Mouse (Mus musculus): ENCODE data around the gene Olfr370. TPM values are rescaled to one million over a fixed set of nuclear protein-coding genes. Genes with fewer than 3 reads are reported as not detected.

The Olfr370 gene
- polyA plus RNA-seq, 1 experiment from 2014 or later = not detected

DNA sequence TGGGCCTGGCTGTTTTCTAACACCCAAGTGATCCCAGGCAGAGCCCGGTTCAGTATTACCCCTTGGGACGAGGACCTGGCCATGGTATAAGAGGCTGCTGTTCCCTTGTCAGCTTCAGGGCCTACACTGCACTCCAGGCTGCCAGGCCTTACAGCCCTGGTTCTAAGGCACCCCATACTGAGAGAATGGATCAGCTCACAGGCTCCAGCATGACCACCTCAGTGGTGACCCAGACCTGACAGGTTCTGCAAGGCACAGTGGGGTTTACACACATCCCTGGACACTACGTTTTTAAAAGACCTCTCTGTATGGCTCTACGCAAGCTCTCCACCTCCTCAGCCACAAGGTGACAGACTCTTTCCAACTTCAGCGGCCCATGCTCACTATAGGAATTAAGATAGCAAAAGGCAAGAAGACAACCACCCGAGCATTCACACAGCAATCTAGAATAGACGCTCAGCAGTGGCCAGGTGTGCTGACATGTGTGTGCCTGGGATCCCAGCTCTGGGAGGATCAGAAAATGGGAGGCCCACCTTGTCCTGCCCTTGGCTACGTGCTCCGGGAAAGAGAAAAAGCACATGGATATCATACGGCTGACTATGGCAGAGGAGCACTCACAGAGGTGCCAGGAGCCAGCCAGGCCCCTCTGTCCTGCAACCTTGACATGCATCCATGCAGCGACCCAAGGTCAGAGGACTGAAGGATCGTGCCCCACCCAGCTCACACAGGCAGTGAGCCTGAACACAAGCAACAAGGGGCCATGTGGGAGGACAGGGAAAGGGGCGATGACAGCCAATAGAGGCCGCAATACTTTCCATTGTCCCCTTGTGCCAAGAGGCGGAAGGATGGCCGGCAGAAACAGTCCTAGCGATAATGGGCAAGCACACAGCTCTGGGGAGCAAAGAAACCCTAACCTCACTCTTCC is 42.8 kb downstream of the Olfr370 start:
- Histone ChIP-seq H3K4me2 (replicated peaks; ENCODE audit: low read depth, low read length) (no peak overlapping the region), H3K4me1 (ENCODE audit: control insufficient read depth, insufficient read depth, low read length) (peaks cover 25% of the 10 kb centered on the region), H3K36me3 (ENCODE audit: control insufficient read depth, insufficient read depth, low read length) (no peaks in the 10 kb centered on the region; the same call in 1 of the 2 replicates), H3K9ac (replicated peaks; ENCODE audit: low read depth, low read length) (0 out of 2 replicates have a peak overlapping the region, but pooled peaks have one; percentile 7), H3K4me3 (ENCODE audit: low read depth, low read length) (no peak overlapping the region), H3K27ac (ENCODE audit: low read length) (peak overlapping the region; percentile 21; the same call in 1 of the 2 replicates), H3K27me3 (ENCODE audit: control insufficient read depth, insufficient read depth, low read length) (no peaks in the 10 kb centered on the region), H3K9me3 (ENCODE audit: control insufficient read depth, low read depth, low read length) (no peaks in the 10 kb centered on the region)
- ATAC-seq (ENCODE audit: insufficient number of reproducible peaks, insufficient read depth, low FRiP score, low read depth) = no peak
- WGBS = 68% methylated on average over 17 of the region's 17 CpGs

GRCm38 (mm10) chr8:83579676-83580075 is 44.1 kb downstream of the Olfr370 start:
- H3K4me1 ChIP-seq (ENCODE audit: control insufficient read depth, insufficient read depth, low read length) = peaks cover 25% of the 10 kb centered on the region

GRCm38 (mm10) chr8:83580826-83581225 is 45.2 kb downstream of the Olfr370 start:
- Histone ChIP-seq H3K4me2 (replicated peaks; ENCODE audit: low read depth, low read length) (no peak overlapping the region), H3K27me3 (ENCODE audit: control insufficient read depth, insufficient read depth, low read length) (no peaks in the 10 kb centered on the region), H3K4me1 (ENCODE audit: control insufficient read depth, insufficient read depth, low read length) (peaks cover 24% of the 10 kb centered on the region), H3K9ac (replicated peaks; ENCODE audit: low read depth, low read length) (no peak overlapping the region), H3K36me3 (ENCODE audit: control insufficient read depth, insufficient read depth, low read length) (no peaks in the 10 kb centered on the region; the same call in none of the 2 replicates), H3K27ac (ENCODE audit: low read length) (no peak overlapping the region), H3K4me3 (ENCODE audit: low read depth, low read length) (no peak overlapping the region), H3K9me3 (ENCODE audit: control insufficient read depth, low read depth, low read length) (no peaks in the 10 kb centered on the region)
- no peak for ATAC-seq (ENCODE audit: insufficient number of reproducible peaks, insufficient read depth, low FRiP score, low read depth)
- WGBS = 83% methylated on average over 8 of the region's 8 CpGs

More at GRCm38 (mm10) chr8:83579676-83580075, 44.1 kb downstream of the Olfr370 start:
- Histone ChIP-seq H3K27me3 (ENCODE audit: control insufficient read depth, insufficient read depth, low read length) (no peaks in the 10 kb centered on the region), H3K36me3 (ENCODE audit: control insufficient read depth, insufficient read depth, low read length) (no peaks in the 10 kb centered on the region; the same call in none of the 2 replicates), H3K27ac (ENCODE audit: low read length) (no peak overlapping the region), H3K4me2 (replicated peaks; ENCODE audit: low read depth, low read length) (no peak overlapping the region), H3K4me3 (ENCODE audit: low read depth, low read length) (no peak overlapping the region), H3K9me3 (ENCODE audit: control insufficient read depth, low read depth, low read length) (no peaks in the 10 kb centered on the region), H3K9ac (replicated peaks; ENCODE audit: low read depth, low read length) (no peak overlapping the region)
- 81% methylated on average over 8 of the region's 8 CpGs for WGBS
- ATAC-seq (ENCODE audit: insufficient number of reproducible peaks, insufficient read depth, low FRiP score, low read depth) = no peak

- no peak overlapping the region for H3K4me3 ChIP-seq (ENCODE audit: low read depth, low read length)
- ATAC-seq (ENCODE audit: insufficient number of reproducible peaks, insufficient read depth, low FRiP score, low read depth) = no peak
- no peaks in the 10 kb centered on the region for H3K27me3 ChIP-seq (ENCODE audit: control insufficient read depth, insufficient read depth, low read length)
- no peak overlapping the region for H3K9ac ChIP-seq (replicated peaks; ENCODE audit: low read depth, low read length)
- no peak overlapping the region for H3K27ac ChIP-seq (ENCODE audit: low read length)
- H3K4me1 ChIP-seq (ENCODE audit: control insufficient read depth, insufficient read depth, low read length) = peaks cover 12% of the 10 kb centered on the region
- no peak overlapping the region for H3K4me2 ChIP-seq (replicated peaks; ENCODE audit: low read depth, low read length)
- WGBS = 86% methylated on average over 8 of the region's 8 CpGs
- H3K36me3 ChIP-seq (ENCODE audit: control insufficient read depth, insufficient read depth, low read length) = no peaks in the 10 kb centered on the region; the same call in none of the 2 replicates
- no peaks in the 10 kb centered on the region for H3K9me3 ChIP-seq (ENCODE audit: control insufficient read depth, low read depth, low read length)
Measured at GRCm38 (mm10) chr8:83582226-83582625, 46.6 kb downstream of the Olfr370 start.

DNA sequence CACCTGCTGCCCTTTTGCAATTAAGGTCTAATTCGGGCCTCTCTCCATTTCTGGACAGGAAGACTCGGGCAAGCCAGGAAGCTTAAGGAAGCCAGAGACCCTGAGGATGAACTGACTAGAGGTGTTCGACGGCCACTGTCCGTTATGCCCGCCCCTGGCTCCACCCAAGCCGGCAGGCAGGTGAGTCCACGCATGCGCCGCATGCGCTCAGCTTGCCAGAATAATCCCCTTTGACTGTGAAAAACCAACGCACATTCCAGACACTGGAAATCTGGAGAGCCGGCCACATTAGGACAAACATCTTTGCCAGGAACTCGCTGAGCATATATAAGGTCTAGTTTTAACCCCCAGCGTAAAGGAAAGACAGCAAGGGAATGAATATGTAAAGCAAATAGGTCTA is 47.7 kb downstream of the Olfr370 start:
- 84% methylated on average over 15 of the region's 15 CpGs for WGBS
- H3K27ac ChIP-seq (ENCODE audit: low read length) = no peak overlapping the region
- H3K4me3 ChIP-seq (ENCODE audit: low read depth, low read length) = no peak overlapping the region
- H3K4me2 ChIP-seq (replicated peaks; ENCODE audit: low read depth, low read length) = no peak overlapping the region
- no peak for ATAC-seq (ENCODE audit: insufficient number of reproducible peaks, insufficient read depth, low FRiP score, low read depth)
- H3K36me3 ChIP-seq (ENCODE audit: control insufficient read depth, insufficient read depth, low read length) = peaks cover under 1% of the 10 kb centered on the region
- peaks cover 9% of the 10 kb centered on the region for H3K4me1 ChIP-seq (ENCODE audit: control insufficient read depth, insufficient read depth, low read length)
- no peaks in the 10 kb centered on the region for H3K9me3 ChIP-seq (ENCODE audit: control insufficient read depth, low read depth, low read length)
- H3K27me3 ChIP-seq (ENCODE audit: control insufficient read depth, insufficient read depth, low read length) = no peaks in the 10 kb centered on the region
- H3K9ac ChIP-seq (replicated peaks; ENCODE audit: low read depth, low read length) = no peak overlapping the region

DNA sequence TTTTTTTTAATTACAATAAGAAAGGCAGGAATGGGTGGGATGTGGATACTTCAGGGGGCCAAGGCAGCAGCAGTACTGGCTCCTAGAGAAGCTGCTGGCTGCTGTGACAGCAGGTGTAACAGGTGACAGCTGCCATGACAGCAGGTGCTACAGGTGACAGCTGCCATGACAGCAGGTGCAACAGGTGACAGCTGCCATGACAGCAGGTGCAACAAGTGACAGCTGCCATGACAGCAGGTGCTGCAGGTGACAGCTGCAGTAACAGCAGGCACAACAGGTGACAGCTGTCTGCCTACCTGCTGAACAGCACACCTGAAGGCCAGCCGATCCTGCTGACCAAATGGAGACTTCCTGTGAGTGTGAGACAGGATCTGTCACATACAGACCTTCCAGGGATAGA is 49.2 kb downstream of the Olfr370 start:
- Histone ChIP-seq H3K4me1 (ENCODE audit: control insufficient read depth, insufficient read depth, low read length) (peaks cover 4% of the 10 kb centered on the region; the same call in 1 of the 2 replicates), H3K27me3 (ENCODE audit: control insufficient read depth, insufficient read depth, low read length) (no peaks in the 10 kb centered on the region), H3K4me2 (replicated peaks; ENCODE audit: low read depth, low read length) (no peak overlapping the region), H3K9ac (replicated peaks; ENCODE audit: low read depth, low read length) (no peak overlapping the region), H3K4me3 (ENCODE audit: low read depth, low read length) (no peak overlapping the region), H3K9me3 (ENCODE audit: control insufficient read depth, low read depth, low read length) (no peaks in the 10 kb centered on the region), H3K27ac (ENCODE audit: low read length) (no peak overlapping the region), H3K36me3 (ENCODE audit: control insufficient read depth, insufficient read depth, low read length) (peaks cover 4% of the 10 kb centered on the region)
- 90% methylated on average over 1 of the region's 1 CpGs for WGBS
- ATAC-seq (ENCODE audit: insufficient number of reproducible peaks, insufficient read depth, low FRiP score, low read depth) = no peak

DNA sequence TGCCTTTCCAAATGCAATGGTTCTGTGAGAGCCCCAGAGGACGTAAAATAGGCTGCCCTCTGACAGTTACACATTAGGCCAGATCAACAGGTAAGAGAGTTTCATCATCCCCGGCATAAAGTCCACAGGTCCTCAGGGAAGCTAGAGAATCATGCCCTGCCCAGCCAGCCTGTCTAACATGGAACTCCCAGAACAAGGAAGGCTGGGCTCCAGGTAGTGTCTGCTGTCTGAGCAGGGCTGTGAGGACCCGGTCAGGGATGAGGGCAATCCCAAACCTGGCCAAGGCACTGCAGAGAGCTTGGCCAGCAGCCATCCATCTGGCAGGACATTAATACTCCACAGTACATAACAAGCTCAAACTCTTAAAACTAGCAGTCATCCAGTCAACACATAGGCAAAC is 49.8 kb downstream of the Olfr370 start:
- H3K4me1 ChIP-seq (ENCODE audit: control insufficient read depth, insufficient read depth, low read length) = peaks cover 4% of the 10 kb centered on the region; the same call in 1 of the 2 replicates
- H3K9ac ChIP-seq (replicated peaks; ENCODE audit: low read depth, low read length) = no peak overlapping the region
- no peak overlapping the region for H3K4me3 ChIP-seq (ENCODE audit: low read depth, low read length)
- no peak overlapping the region for H3K27ac ChIP-seq (ENCODE audit: low read length)
- peaks cover 7% of the 10 kb centered on the region for H3K36me3 ChIP-seq (ENCODE audit: control insufficient read depth, insufficient read depth, low read length)
- 69% methylated on average over 3 of the region's 3 CpGs for WGBS
- H3K27me3 ChIP-seq (ENCODE audit: control insufficient read depth, insufficient read depth, low read length) = no peaks in the 10 kb centered on the region
- no peak for ATAC-seq (ENCODE audit: insufficient number of reproducible peaks, insufficient read depth, low FRiP score, low read depth)
- no peaks in the 10 kb centered on the region for H3K9me3 ChIP-seq (ENCODE audit: control insufficient read depth, low read depth, low read length)
- H3K4me2 ChIP-seq (replicated peaks; ENCODE audit: low read depth, low read length) = no peak overlapping the region

DNA sequence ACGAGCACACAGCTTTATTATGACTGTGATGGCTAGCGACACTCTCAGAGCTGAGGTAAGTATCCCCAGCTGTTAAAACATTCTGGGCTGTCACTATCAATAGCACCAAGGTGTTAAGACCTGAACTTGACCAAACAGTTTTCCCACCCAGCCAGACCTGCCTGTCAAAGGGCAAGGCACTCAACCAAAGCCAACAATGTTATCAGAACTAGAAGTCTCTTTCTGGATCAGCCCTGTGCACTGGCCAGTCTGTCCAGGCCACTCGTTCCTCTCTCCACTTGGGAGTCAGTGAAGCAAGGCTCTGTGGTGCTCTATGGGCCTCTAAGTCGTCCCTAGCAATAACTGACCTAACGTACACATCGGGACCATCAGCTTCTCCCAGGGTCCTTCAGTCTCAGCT is 52.1 kb downstream of the Olfr370 start:
- Histone ChIP-seq H3K36me3 (ENCODE audit: control insufficient read depth, insufficient read depth, low read length) (peaks cover 9% of the 10 kb centered on the region; the same call in 1 of the 2 replicates), H3K4me3 (ENCODE audit: low read depth, low read length) (no peak overlapping the region), H3K9me3 (ENCODE audit: control insufficient read depth, low read depth, low read length) (no peaks in the 10 kb centered on the region), H3K9ac (replicated peaks; ENCODE audit: low read depth, low read length) (no peak overlapping the region), H3K27me3 (ENCODE audit: control insufficient read depth, insufficient read depth, low read length) (no peaks in the 10 kb centered on the region), H3K27ac (ENCODE audit: low read length) (no peak overlapping the region), H3K4me1 (ENCODE audit: control insufficient read depth, insufficient read depth, low read length) (peaks cover 12% of the 10 kb centered on the region; the same call in 1 of the 2 replicates), H3K4me2 (replicated peaks; ENCODE audit: low read depth, low read length) (no peak overlapping the region)
- WGBS = 74% methylated on average over 6 of the region's 6 CpGs
- ATAC-seq (ENCODE audit: insufficient number of reproducible peaks, insufficient read depth, low FRiP score, low read depth) = no peak
